Mouse (Mus musculus): Measurements from ENCODE around the gene Arl15. TPM values are rescaled to one million over a fixed set of nuclear protein-coding genes. Genes with fewer than 3 reads are reported as not detected.

Gene Arl15
- polyA plus RNA-seq, 1 experiment from 2014 or later = 16.7 TPM

DNA sequence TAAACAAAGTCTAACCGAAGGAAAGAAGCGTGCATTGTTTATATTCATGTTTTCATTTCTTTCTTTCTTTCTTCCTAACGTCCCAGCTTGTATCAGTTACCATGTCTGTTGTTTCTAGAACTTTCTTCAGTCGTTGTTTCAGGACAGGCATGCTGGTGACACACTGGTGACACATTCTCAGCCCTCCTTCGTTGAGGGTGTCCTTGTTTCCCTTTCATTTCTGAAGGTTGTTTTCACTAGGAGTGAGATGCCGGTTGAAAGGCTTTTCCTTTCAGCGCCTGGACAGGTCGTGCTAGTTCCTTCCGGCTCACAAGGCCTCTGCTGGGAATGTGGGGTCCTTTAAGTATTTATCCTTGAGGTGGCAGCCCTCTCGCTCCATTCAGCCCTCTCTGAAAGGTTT, 253.8 kb downstream of the Arl15 start:
- no peak for ATAC-seq (ENCODE audit: insufficient number of reproducible peaks, low FRiP score, low TSS enrichment, low read depth)
- Histone ChIP-seq H3K27ac (replicated peaks; ENCODE audit: low read depth, low read length) (no peak overlapping the region), H3K9ac (ENCODE audit: low read length) (no peak overlapping the region), H3K4me3 (ENCODE audit: low read depth, low read length) (no peak overlapping the region), H3K4me2 (ENCODE audit: low read depth, severe bottlenecking) (no peak overlapping the region), H3K36me3 (ENCODE audit: control insufficient read depth, insufficient read depth, low read length) (no peaks in the 10 kb centered on the region), H3K27me3 (ENCODE audit: control insufficient read depth, insufficient read depth, low read length) (no peaks in the 10 kb centered on the region), H3K4me1 (ENCODE audit: control insufficient read depth, insufficient read depth, low read length) (no peaks in the 10 kb centered on the region), H3K9me3 (ENCODE audit: control insufficient read depth, low read length) (no peaks in the 10 kb centered on the region)
- 67% methylated on average over 10 of the region's 10 CpGs for WGBS
- no peak for DNase-seq (ENCODE audit: low spot score)

DNA sequence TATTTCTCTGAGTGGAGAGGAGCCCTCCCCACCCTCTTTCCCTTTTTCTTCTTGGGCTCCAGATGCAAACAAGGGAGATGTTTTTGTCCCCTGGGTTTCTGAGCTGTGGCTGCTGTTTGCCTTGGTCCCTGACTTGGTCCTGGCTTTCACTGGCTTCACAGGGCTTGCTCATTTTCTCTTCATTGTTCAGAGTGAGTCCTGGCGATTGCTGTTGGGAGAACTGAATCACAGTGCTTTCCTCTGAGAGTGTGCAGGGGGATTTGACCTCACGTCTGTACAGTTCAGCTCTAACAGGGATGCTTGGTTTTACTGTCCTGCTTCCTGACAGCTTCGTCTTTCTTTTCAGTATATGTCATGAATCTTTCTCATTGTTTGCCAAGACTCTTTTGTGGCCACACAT, 254.4 kb downstream of the Arl15 start:
- WGBS = 66% methylated on average over 3 of the region's 3 CpGs

DNA sequence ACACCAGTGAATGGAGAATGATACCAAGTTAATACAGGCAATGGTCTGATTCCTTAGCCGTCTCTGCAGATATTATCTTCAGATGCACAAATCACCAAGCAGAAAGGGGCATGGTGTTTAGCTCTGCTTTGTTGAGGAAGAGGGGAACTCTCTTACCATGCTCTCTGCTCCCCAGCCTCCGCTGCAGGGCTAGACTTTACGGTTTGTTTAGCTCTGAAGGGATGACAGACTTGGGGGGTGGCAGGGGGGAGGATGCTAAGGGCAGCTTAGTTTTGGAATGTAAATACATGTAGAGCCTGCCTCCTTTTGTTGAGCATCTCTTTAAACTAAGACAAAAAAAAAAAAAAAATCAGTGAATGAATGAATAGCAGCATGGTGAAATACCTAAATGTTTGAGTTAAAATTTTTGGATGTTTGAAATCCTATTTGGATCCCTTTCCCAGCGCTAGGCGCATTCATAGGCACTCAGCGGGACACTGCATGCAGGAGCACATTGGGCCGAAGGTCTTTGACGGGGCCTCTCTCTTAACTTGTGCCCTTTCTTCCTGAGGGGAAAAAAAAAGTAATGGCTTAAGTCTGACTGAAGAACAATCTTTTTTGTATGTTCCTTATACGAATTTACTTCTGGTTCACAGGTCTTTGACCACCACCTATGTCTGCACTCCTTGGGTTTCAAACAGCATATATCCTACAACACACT, 257.0 kb downstream of the Arl15 start:
- no peak for DNase-seq (ENCODE audit: low spot score)
- Histone ChIP-seq H3K4me3 (ENCODE audit: low read depth, low read length) (no peak overlapping the region), H3K27ac (replicated peaks; ENCODE audit: low read depth, low read length) (no peak overlapping the region), H3K4me2 (ENCODE audit: low read depth, severe bottlenecking) (no peak overlapping the region), H3K36me3 (ENCODE audit: control insufficient read depth, insufficient read depth, low read length) (no peaks in the 10 kb centered on the region), H3K4me1 (ENCODE audit: control insufficient read depth, insufficient read depth, low read length) (no peaks in the 10 kb centered on the region), H3K27me3 (ENCODE audit: control insufficient read depth, insufficient read depth, low read length) (no peaks in the 10 kb centered on the region), H3K9ac (ENCODE audit: low read length) (no peak overlapping the region), H3K9me3 (ENCODE audit: control insufficient read depth, low read length) (no peaks in the 10 kb centered on the region)
- ATAC-seq (ENCODE audit: insufficient number of reproducible peaks, low FRiP score, low TSS enrichment, low read depth) = no peak
- WGBS = 27% methylated on average over 9 of the region's 9 CpGs

More for the DNA sequence above, 254.4 kb downstream of the Arl15 start:
- H3K27me3 ChIP-seq (ENCODE audit: control insufficient read depth, insufficient read depth, low read length) = no peaks in the 10 kb centered on the region
- H3K9ac ChIP-seq (ENCODE audit: low read length) = no peak overlapping the region
- ATAC-seq (ENCODE audit: insufficient number of reproducible peaks, low FRiP score, low TSS enrichment, low read depth) (no peak), DNase-seq (ENCODE audit: low spot score) (no peak)
- no peaks in the 10 kb centered on the region for H3K4me1 ChIP-seq (ENCODE audit: control insufficient read depth, insufficient read depth, low read length)
- no peak overlapping the region for H3K27ac ChIP-seq (replicated peaks; ENCODE audit: low read depth, low read length)
- H3K9me3 ChIP-seq (ENCODE audit: control insufficient read depth, low read length) = no peaks in the 10 kb centered on the region
- H3K36me3 ChIP-seq (ENCODE audit: control insufficient read depth, insufficient read depth, low read length) = no peaks in the 10 kb centered on the region
- H3K4me2 ChIP-seq (ENCODE audit: low read depth, severe bottlenecking) = no peak overlapping the region
- H3K4me3 ChIP-seq (ENCODE audit: low read depth, low read length) = no peak overlapping the region

DNA sequence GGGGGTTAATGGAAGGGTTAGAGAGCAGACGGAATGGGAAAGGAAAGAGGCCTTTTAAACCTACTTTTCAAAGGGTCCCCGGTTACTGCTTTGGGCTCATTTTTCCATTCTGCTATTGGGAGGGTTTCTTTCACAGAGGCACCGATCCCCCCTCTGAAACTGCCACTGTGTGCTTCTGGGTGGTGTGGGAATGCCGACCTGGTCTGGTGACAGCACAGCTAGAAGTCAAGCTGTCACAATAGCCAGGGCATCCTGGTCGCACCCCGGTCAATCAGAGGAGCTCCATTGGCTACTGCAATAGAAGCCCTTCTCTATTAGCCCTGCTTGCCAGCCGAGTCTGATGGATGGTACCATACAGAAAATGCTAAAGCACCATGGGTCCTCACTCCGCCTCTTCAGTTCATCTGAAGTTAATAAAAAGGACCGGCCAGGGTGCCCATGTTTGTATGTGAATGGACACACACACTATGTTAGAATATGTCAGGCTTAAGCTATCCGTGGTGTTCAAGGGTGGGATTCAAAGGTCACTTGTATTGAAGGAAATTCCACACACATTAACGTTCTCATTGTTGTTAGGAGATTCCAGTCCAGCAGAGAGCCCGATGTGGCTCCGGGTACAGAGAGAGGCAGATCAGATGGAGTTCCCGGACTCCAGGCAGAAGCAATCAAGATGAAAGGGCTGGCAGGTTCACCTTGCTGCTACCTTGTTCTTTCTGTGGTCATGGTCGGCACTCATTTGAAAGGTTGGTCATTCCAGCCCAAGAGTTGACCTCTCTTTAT, 258.3 kb downstream of the Arl15 start:
- H3K4me3 ChIP-seq (ENCODE audit: low read depth, low read length) = no peak overlapping the region
- H3K27ac ChIP-seq (replicated peaks; ENCODE audit: low read depth, low read length) = no peak overlapping the region
- DNase-seq (ENCODE audit: low spot score) = no peak
- no peak overlapping the region for H3K4me2 ChIP-seq (ENCODE audit: low read depth, severe bottlenecking)
- no peak overlapping the region for H3K9ac ChIP-seq (ENCODE audit: low read length)
- no peak for ATAC-seq (ENCODE audit: insufficient number of reproducible peaks, low FRiP score, low TSS enrichment, low read depth)
- no peaks in the 10 kb centered on the region for H3K27me3 ChIP-seq (ENCODE audit: control insufficient read depth, insufficient read depth, low read length)
- no peaks in the 10 kb centered on the region for H3K9me3 ChIP-seq (ENCODE audit: control insufficient read depth, low read length)
- H3K36me3 ChIP-seq (ENCODE audit: control insufficient read depth, insufficient read depth, low read length) = no peaks in the 10 kb centered on the region
- no peaks in the 10 kb centered on the region for H3K4me1 ChIP-seq (ENCODE audit: control insufficient read depth, insufficient read depth, low read length)
- 67% methylated on average over 15 of the region's 15 CpGs for WGBS

DNA sequence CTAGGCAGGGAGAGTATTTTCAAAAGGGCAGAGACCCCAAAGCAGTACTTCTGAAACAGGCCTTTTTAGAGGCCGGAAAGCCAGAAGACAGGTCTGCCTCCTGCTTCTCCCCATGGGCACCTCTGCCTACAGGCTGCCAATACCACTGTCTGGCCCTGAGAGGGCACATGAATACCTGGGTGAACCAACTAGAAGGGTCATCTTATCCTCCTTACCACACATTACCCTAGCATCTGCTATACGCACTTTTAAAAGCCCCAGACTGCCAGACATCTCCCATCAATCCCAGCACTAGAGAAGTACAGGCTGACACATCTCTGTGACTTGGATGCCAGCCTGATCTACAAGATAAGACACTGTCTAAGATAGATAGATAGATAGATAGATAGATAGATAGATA, 259.0 kb downstream of the Arl15 start:
- 98% methylated on average over 2 of the region's 2 CpGs for WGBS
- no peak overlapping the region for H3K4me2 ChIP-seq (ENCODE audit: low read depth, severe bottlenecking)
- no peaks in the 10 kb centered on the region for H3K4me1 ChIP-seq (ENCODE audit: control insufficient read depth, insufficient read depth, low read length)
- H3K9ac ChIP-seq (ENCODE audit: low read length) = no peak overlapping the region
- H3K9me3 ChIP-seq (ENCODE audit: control insufficient read depth, low read length) = no peaks in the 10 kb centered on the region
- no peaks in the 10 kb centered on the region for H3K36me3 ChIP-seq (ENCODE audit: control insufficient read depth, insufficient read depth, low read length)
- H3K27ac ChIP-seq (replicated peaks; ENCODE audit: low read depth, low read length) = no peak overlapping the region
- DNase-seq (ENCODE audit: low spot score) (no peak), ATAC-seq (ENCODE audit: insufficient number of reproducible peaks, low FRiP score, low TSS enrichment, low read depth) (no peak)
- H3K27me3 ChIP-seq (ENCODE audit: control insufficient read depth, insufficient read depth, low read length) = no peaks in the 10 kb centered on the region
- H3K4me3 ChIP-seq (ENCODE audit: low read depth, low read length) = no peak overlapping the region

DNA sequence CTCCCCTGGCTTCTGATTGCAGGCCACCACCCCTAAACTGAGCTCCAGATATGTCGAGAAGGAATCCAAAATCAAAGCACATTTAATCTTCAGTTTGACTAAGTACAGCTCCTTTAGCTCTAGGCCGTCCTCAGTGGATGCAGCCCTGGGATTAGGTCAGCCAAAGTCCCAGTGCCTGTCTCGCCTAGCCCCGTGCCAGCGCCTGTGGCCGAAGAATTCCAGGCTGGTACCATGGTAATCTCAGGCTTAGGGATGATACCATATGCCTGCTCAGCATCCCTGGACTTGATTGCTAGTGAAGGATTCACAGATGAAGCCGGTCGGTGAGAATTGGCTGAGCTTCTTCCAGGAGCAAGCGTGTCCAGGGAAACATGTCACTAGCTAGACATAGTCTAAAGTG, 261.4 kb downstream of the Arl15 start:
- Histone ChIP-seq H3K36me3 (ENCODE audit: control insufficient read depth, insufficient read depth, low read length) (no peaks in the 10 kb centered on the region), H3K4me2 (ENCODE audit: low read depth, severe bottlenecking) (no peak overlapping the region), H3K27ac (replicated peaks; ENCODE audit: low read depth, low read length) (no peak overlapping the region), H3K9me3 (ENCODE audit: control insufficient read depth, low read length) (no peaks in the 10 kb centered on the region), H3K27me3 (ENCODE audit: control insufficient read depth, insufficient read depth, low read length) (no peaks in the 10 kb centered on the region), H3K9ac (ENCODE audit: low read length) (no peak overlapping the region), H3K4me3 (ENCODE audit: low read depth, low read length) (no peak overlapping the region), H3K4me1 (ENCODE audit: control insufficient read depth, insufficient read depth, low read length) (no peaks in the 10 kb centered on the region)
- ATAC-seq (ENCODE audit: insufficient number of reproducible peaks, low FRiP score, low TSS enrichment, low read depth) = no peak
- DNase-seq (ENCODE audit: low spot score) = no peak
- 90% methylated on average over 9 of the region's 9 CpGs for WGBS

DNA sequence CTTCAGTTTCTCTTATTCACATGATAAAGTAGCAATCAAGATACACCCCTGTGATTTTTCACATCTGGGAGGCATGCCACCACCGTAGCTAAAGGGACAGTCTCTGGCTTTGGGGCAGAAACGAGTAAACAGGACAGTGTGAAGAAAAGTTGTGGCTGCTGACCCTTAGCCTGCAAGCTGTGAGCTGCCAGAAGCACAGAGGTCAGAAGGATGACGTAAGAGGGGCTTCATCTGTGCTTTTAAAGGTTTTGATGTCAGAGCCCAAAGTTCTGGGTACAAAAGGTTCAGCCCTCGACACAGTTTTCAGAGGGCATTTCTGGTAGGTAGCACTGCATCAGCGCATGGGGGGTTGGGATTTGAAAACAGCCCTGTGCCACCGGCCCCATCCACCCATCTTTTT, 266.0 kb downstream of the Arl15 start:
- Histone ChIP-seq H3K9me3 (ENCODE audit: control insufficient read depth, low read length) (no peaks in the 10 kb centered on the region), H3K4me1 (ENCODE audit: control insufficient read depth, insufficient read depth, low read length) (no peaks in the 10 kb centered on the region), H3K27me3 (ENCODE audit: control insufficient read depth, insufficient read depth, low read length) (no peaks in the 10 kb centered on the region), H3K36me3 (ENCODE audit: control insufficient read depth, insufficient read depth, low read length) (no peaks in the 10 kb centered on the region), H3K4me2 (ENCODE audit: low read depth, severe bottlenecking) (no peak overlapping the region), H3K4me3 (ENCODE audit: low read depth, low read length) (no peak overlapping the region), H3K9ac (ENCODE audit: low read length) (no peak overlapping the region), H3K27ac (replicated peaks; ENCODE audit: low read depth, low read length) (no peak overlapping the region)
- WGBS = 67% methylated on average over 6 of the region's 6 CpGs
- no peak for ATAC-seq (ENCODE audit: insufficient number of reproducible peaks, low FRiP score, low TSS enrichment, low read depth)
- DNase-seq (ENCODE audit: low spot score) = no peak

DNA sequence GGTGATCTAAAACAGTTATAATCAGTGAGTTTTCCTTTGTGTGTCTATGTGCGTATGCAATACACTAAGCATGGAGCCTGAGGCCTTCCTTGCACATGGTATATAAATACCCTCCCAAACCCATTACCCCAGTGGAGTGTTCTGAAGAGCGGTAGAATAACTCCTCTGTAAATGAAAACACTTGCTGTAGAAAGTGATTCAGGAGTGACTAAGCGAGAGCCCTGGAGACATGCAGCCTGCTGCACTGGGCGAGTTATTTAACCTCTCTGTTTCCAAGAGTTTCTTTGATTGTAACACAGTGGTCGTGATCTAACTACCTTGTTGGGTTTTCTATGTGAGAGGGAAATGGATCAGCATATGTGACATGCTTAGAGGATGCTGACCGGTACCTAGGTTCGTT, 266.9 kb downstream of the Arl15 start:
- ATAC-seq (ENCODE audit: insufficient number of reproducible peaks, low FRiP score, low TSS enrichment, low read depth) = no peak
- Histone ChIP-seq H3K27ac (replicated peaks; ENCODE audit: low read depth, low read length) (no peak overlapping the region), H3K4me1 (ENCODE audit: control insufficient read depth, insufficient read depth, low read length) (no peaks in the 10 kb centered on the region), H3K9me3 (ENCODE audit: control insufficient read depth, low read length) (no peaks in the 10 kb centered on the region), H3K4me2 (ENCODE audit: low read depth, severe bottlenecking) (no peak overlapping the region), H3K9ac (ENCODE audit: low read length) (no peak overlapping the region), H3K4me3 (ENCODE audit: low read depth, low read length) (no peak overlapping the region), H3K27me3 (ENCODE audit: control insufficient read depth, insufficient read depth, low read length) (no peaks in the 10 kb centered on the region), H3K36me3 (ENCODE audit: control insufficient read depth, insufficient read depth, low read length) (no peaks in the 10 kb centered on the region)
- no peak for DNase-seq (ENCODE audit: low spot score)
- 85% methylated on average over 7 of the region's 7 CpGs for WGBS

Measured in limb, embryonic 11.5 days (tissue).